Mouse (Mus musculus) stomach, postnatal 0 days (tissue): Measurements from ENCODE around the gene Grb7. TPM values are rescaled to one million over a fixed set of nuclear protein-coding genes. Genes with fewer than 3 reads are reported as not detected.

Experiments
- ATAC-seq: fragments of 200-750 bp; cut with Nextera tagmentation; 2 replicates; pipeline ENCODE4 v1.8.0; 2017; ENCODE audit not compliant: low FRiP score, low TSS enrichment
- DNase-seq: peaks from one replicate; pipeline ENCODE4 v3.0.0-alpha.2; 2016; ENCODE audit warnings: low spot score
- H3K27ac ChIP-seq: fragments of 300-500 bp; sonication (generic); replicated peaks from 2 replicates; pipeline ENCODE4 v1.5.1; 2014; ENCODE audit warnings: mild to moderate bottlenecking, control low read depth
- H3K27me3 ChIP-seq: fragments of 300-500 bp; sonication (generic); 2 replicates; pipeline ENCODE4 v1.6.1; 2014; ENCODE audit warnings: low read length; ENCODE audit not compliant: control insufficient read depth, insufficient read depth
- H3K36me3 ChIP-seq: fragments of 300-500 bp; sonication (generic); 2 replicates; pipeline ENCODE4 v1.6.1; 2014; ENCODE audit warnings: low read length, mixed read lengths; ENCODE audit not compliant: control insufficient read depth, insufficient read depth
- H3K4me1 ChIP-seq: fragments of 300-500 bp; sonication (generic); replicated peaks from 2 replicates; pipeline ENCODE4 v1.6.1; 2014; ENCODE audit warnings: antibody characterized with exemption; ENCODE audit not compliant: control insufficient read depth, insufficient read depth
- H3K4me2 ChIP-seq: fragments of 300-500 bp; sonication (generic); replicated peaks from 2 replicates; pipeline ENCODE4 v1.6.1; 2014; ENCODE audit warnings: low read depth, mild to moderate bottlenecking, control low read depth, moderate library complexity
- H3K4me3 ChIP-seq: fragments of 300-500 bp; sonication (generic); 2 replicates; pipeline ENCODE4 v1.5.1; 2014; ENCODE audit warnings: low read depth, low read length, control low read depth
- H3K9ac ChIP-seq: fragments of 300-500 bp; sonication (generic); 2 replicates; pipeline ENCODE4 v1.6.1; 2014; ENCODE audit warnings: mild to moderate bottlenecking, low read length, control low read depth, mixed read lengths
- H3K9me3 ChIP-seq: fragments of 300-500 bp; sonication (generic); 2 replicates; pipeline ENCODE4 v1.6.1; 2016; ENCODE audit warnings: low read length; ENCODE audit not compliant: control insufficient read depth
- CTCF ChIP-seq: IDR thresholded peaks from 2 replicates; pipeline ENCODE4 v1.5.1; 2016; ENCODE audit warnings: antibody characterized with exemption, low read depth, mild to moderate bottlenecking, moderate library complexity
- EP300 ChIP-seq: optimal IDR thresholded peaks from 2 replicates; pipeline ENCODE3; 2016; ENCODE audit warnings: antibody characterized with exemption
- WGBS: fragments of 180-500 bp; shearing (Covaris S2); extraction: QIAGEN DNeasy Blood & Tissue Kit; methylation state at CpG from one replicate; pipeline ENCODE4 v1.1.7; 2014; 5-methylcytosine and 5-hydroxymethylcytosine counted together
- polyA plus RNA-seq: library from polyadenylated mRNA; unstranded; fragments of >200 nt; fragmentation: Nextera tagmentation; extraction: Ambion mirVana; gene quantifications from 2 replicates; pipeline ENCODE4 v1.2.1, GENCODE M21; 2015

The Grb7 gene
- polyA plus RNA-seq, 1 experiment from 2014 or later = 23.0 TPM

GRCm38 (mm10) chr11:98446562-98447474, 624 bp downstream of the Grb7 start:
- TF ChIP-seq EP300 = no peak
- TF ChIP-seq CTCF = no peak
- Histone ChIP-seq H3K4me3 (peak overlapping the region; percentile 47), H3K9ac (peak overlapping the region; percentile 56), H3K27me3 (no peaks in the 10 kb centered on the region), H3K27ac (peak overlapping the region; percentile 87), H3K4me1 (no peaks in the 10 kb centered on the region; the same call in 1 of the 2 replicates), H3K4me2 (peak overlapping the region; percentile 55), H3K36me3 (no peaks in the 10 kb centered on the region), H3K9me3 (no peaks in the 10 kb centered on the region)
- WGBS = 2% methylated on average over 25 of the region's 33 CpGs
- DNase-seq (peak; percentile 86), ATAC-seq (peak; percentile 83)

- 9% methylated on average over 7 of the region's 7 CpGs for WGBS
- H3K9ac ChIP-seq = peak overlapping the region; percentile 56
Measured at GRCm38 (mm10) chr11:98447475-98447834, 1.3 kb downstream of the Grb7 start.

GRCm38 (mm10) chr11:98448191-98448790, 2.1 kb downstream of the Grb7 start:
- peak overlapping the region; percentile 87 for H3K27ac ChIP-seq
- peak overlapping the region; percentile 47 for H3K4me3 ChIP-seq
- H3K9me3 ChIP-seq = no peaks in the 10 kb centered on the region
- H3K27me3 ChIP-seq = no peaks in the 10 kb centered on the region
- 36% methylated on average over 10 of the region's 13 CpGs for WGBS
- TF ChIP-seq EP300 (no peak), CTCF (no peak)
- ATAC-seq (peak; percentile 51), DNase-seq (peak; percentile 86)
- no peaks in the 10 kb centered on the region; the same call in 1 of the 2 replicates for H3K4me1 ChIP-seq
- H3K9ac ChIP-seq = peak overlapping the region; percentile 56
- H3K4me2 ChIP-seq = peak overlapping the region; percentile 55
- no peaks in the 10 kb centered on the region for H3K36me3 ChIP-seq

More at GRCm38 (mm10) chr11:98447475-98447834, 1.3 kb downstream of the Grb7 start:
- TF ChIP-seq CTCF (no peak), EP300 (no peak)
- H3K36me3 ChIP-seq = no peaks in the 10 kb centered on the region
- peak overlapping the region; percentile 87 for H3K27ac ChIP-seq
- H3K9me3 ChIP-seq = no peaks in the 10 kb centered on the region
- peak overlapping the region; percentile 47 for H3K4me3 ChIP-seq
- H3K4me1 ChIP-seq = no peaks in the 10 kb centered on the region; the same call in 1 of the 2 replicates
- peak overlapping the region; percentile 55 for H3K4me2 ChIP-seq
- no peaks in the 10 kb centered on the region for H3K27me3 ChIP-seq
- DNase-seq (no peak), ATAC-seq (no peak)

- Histone ChIP-seq H3K4me2 (peak overlapping the region; percentile 55; the same call in 1 of the 2 replicates), H3K9ac (no peak overlapping the region)
Measured at GRCm38 (mm10) chr11:98449419-98449818, 3.2 kb downstream of the Grb7 start.

GRCm38 (mm10) chr11:98449921-98450771, 4.0 kb downstream of the Grb7 start:
- no peak for TF ChIP-seq CTCF
- TF ChIP-seq EP300 = no peak
- Histone ChIP-seq H3K27me3 (no peaks in the 10 kb centered on the region), H3K9ac (no peak overlapping the region), H3K27ac (no peak overlapping the region; the same call in 1 of the 2 replicates), H3K4me3 (no peak overlapping the region), H3K4me1 (no peaks in the 10 kb centered on the region; the same call in 1 of the 2 replicates), H3K4me2 (0 out of 2 replicates have a peak overlapping the region, but pooled peaks have one; percentile 55), H3K9me3 (no peaks in the 10 kb centered on the region), H3K36me3 (no peaks in the 10 kb centered on the region)
- WGBS = 69% methylated on average over 20 of the region's 20 CpGs
- no peak for ATAC-seq
- no peak for DNase-seq

More at GRCm38 (mm10) chr11:98449419-98449818, 3.2 kb downstream of the Grb7 start:
- ATAC-seq = no peak
- no peak for DNase-seq
- Histone ChIP-seq H3K36me3 (no peaks in the 10 kb centered on the region), H3K27me3 (no peaks in the 10 kb centered on the region), H3K4me1 (no peaks in the 10 kb centered on the region; the same call in 1 of the 2 replicates), H3K9me3 (no peaks in the 10 kb centered on the region), H3K4me3 (no peak overlapping the region), H3K27ac (peak overlapping the region; percentile 40; the same call in 1 of the 2 replicates)
- TF ChIP-seq CTCF (no peak), EP300 (no peak)
- WGBS = 64% methylated on average over 3 of the region's 3 CpGs
